Mouse (Mus musculus): ENCODE results near the gene Dcbld1. TPM values are rescaled to one million over a fixed set of nuclear protein-coding genes. Genes with fewer than 3 reads are reported as not detected.

Dcbld1 gene
- total and polyA plus RNA-seq, 2 experiments, result 2.3 to 3.1 TPM

DNA sequence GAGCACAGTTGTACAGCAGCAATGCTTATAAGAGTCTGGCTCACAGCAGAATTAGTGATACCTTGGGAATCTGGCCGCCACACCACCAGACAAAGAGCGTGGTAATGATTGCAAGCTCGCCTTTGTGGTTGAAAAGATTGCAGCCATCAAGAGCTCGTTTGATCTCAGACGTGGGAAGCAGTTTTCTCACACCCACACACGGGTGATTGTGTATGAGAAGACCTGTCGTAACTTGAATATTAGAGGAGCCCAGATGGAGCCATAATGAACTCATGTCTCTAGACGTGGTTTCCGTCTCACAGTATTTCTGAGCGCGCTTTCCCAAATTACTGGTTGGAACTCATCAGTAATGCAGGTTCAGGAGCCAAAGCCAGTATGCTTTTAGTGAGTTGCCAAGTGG is 20.0 kb downstream of the Dcbld1 start:
- H3K4me1 ChIP-seq (ENCODE audit: control insufficient read depth, insufficient read depth, low read length), result no peaks in the 10 kb centered on the region
- H3K27ac ChIP-seq (replicated peaks; ENCODE audit: insufficient read depth, low read depth, low read length), result no peak overlapping the region
- H3K27me3 ChIP-seq (ENCODE audit: control insufficient read depth, insufficient read depth, low read length), result no peaks in the 10 kb centered on the region
- DNase-seq (ENCODE audit: extremely low read depth, low read depth, low spot score), result no peak
- H3K79me2 ChIP-seq (ENCODE audit: control insufficient read depth, insufficient read depth, low read length), result peaks cover 29% of the 10 kb centered on the region; the same call in 1 of the 2 replicates
- no peak overlapping the region for H3K9ac ChIP-seq (ENCODE audit: low read depth, low read length)
- H3K36me3 ChIP-seq (ENCODE audit: control insufficient read depth, insufficient read depth, low read length), result no peaks in the 10 kb centered on the region
- no peak overlapping the region for H3K4me3 ChIP-seq (ENCODE audit: insufficient read depth, low read depth, low read length)
- 94% methylated on average over 11 of the region's 11 CpGs for WGBS
- TF ChIP-seq POLR2A (IDR thresholded peaks at IDR 0.05; ENCODE audit: extremely low read depth, insufficient read depth, low read length) (no peak), CTCF (IDR thresholded peaks at IDR 0.05; ENCODE audit: low read depth, low read length) (no peak)

DNA sequence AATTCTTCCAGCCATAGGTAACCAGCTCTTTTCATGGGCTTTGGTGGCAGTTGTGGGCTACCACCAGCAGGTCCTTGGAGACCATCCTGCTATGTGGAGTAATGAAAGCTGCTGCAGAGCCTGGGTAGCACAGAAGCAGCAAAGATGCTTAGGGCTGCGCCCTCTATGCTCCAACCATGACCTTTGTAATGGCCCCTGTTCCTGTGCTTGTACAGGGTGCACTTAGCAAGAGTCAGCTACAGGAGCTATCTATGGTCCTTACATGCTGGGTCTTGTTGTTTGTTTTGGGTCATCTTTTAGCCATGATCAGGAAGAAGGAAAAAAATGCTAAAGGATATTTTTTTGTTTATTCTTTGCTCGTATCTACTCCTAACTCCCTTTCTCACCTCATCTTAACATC is 24.3 kb downstream of the Dcbld1 start:
- DNase-seq (ENCODE audit: extremely low read depth, low read depth, low spot score), result no peak
- no peak overlapping the region for H3K27ac ChIP-seq (replicated peaks; ENCODE audit: insufficient read depth, low read depth, low read length)
- H3K79me2 ChIP-seq (ENCODE audit: control insufficient read depth, insufficient read depth, low read length), result peaks cover 18% of the 10 kb centered on the region; the same call in 1 of the 2 replicates
- 80% methylated on average over 2 of the region's 2 CpGs for WGBS
- no peak for TF ChIP-seq CTCF (IDR thresholded peaks at IDR 0.05; ENCODE audit: low read depth, low read length)
- no peak for TF ChIP-seq POLR2A (IDR thresholded peaks at IDR 0.05; ENCODE audit: extremely low read depth, insufficient read depth, low read length)
- H3K4me3 ChIP-seq (ENCODE audit: insufficient read depth, low read depth, low read length), result no peak overlapping the region
- H3K27me3 ChIP-seq (ENCODE audit: control insufficient read depth, insufficient read depth, low read length), result no peaks in the 10 kb centered on the region
- H3K4me1 ChIP-seq (ENCODE audit: control insufficient read depth, insufficient read depth, low read length), result no peaks in the 10 kb centered on the region
- 0 out of 2 replicates have a peak, but pooled peaks cover 4% of the 10 kb centered on the region for H3K36me3 ChIP-seq (ENCODE audit: control insufficient read depth, insufficient read depth, low read length)
- H3K9ac ChIP-seq (ENCODE audit: low read depth, low read length), result no peak overlapping the region

DNA sequence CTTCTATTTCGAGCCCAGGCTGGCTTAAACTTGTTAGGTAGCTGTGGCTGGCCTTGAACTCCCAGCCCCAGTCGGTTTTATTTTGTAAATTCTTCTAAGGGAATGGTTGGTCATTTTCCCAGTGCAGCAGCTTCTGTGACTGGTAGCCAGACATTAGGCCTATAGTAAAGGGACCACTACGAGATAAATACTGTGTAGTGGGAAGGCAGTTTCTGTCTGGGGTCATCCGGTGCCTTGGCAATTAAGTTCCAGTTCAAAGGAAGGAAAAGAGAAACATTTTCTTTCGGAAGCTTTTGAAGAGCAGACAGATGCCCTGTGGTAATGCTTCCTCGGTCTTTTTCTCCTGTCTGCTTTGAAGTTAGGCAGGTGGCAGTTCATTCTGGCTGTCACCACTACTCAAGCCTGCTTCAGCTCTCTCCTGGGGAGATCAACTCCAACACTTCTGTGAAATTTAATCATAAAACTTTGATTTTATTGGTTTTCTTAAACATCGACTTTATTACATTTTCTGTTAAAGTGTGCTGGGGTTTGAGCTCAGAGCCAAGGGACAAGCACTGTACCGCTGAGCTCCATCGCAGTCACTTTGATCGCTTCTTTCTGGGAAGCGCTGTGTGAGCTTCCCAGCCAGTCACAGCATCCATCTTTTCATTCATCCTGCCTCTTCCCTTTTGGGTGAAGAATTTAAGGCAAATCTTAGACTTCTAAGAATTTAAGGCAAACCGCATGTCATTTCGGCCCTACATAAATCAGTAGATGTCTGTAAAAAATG is 24.9 kb downstream of the Dcbld1 start:
- DNase-seq (ENCODE audit: extremely low read depth, low read depth, low spot score), result no peak
- H3K79me2 ChIP-seq (ENCODE audit: control insufficient read depth, insufficient read depth, low read length), result peaks cover 12% of the 10 kb centered on the region; the same call in 1 of the 2 replicates
- H3K27me3 ChIP-seq (ENCODE audit: control insufficient read depth, insufficient read depth, low read length), result no peaks in the 10 kb centered on the region
- H3K27ac ChIP-seq (replicated peaks; ENCODE audit: insufficient read depth, low read depth, low read length), result no peak overlapping the region
- H3K4me1 ChIP-seq (ENCODE audit: control insufficient read depth, insufficient read depth, low read length), result no peaks in the 10 kb centered on the region
- H3K36me3 ChIP-seq (ENCODE audit: control insufficient read depth, insufficient read depth, low read length), result 0 out of 2 replicates have a peak, but pooled peaks cover 4% of the 10 kb centered on the region
- H3K9ac ChIP-seq (ENCODE audit: low read depth, low read length), result no peak overlapping the region
- H3K4me3 ChIP-seq (ENCODE audit: insufficient read depth, low read depth, low read length), result no peak overlapping the region
- TF ChIP-seq CTCF (IDR thresholded peaks at IDR 0.05; ENCODE audit: low read depth, low read length) (no peak), POLR2A (IDR thresholded peaks at IDR 0.05; ENCODE audit: extremely low read depth, insufficient read depth, low read length) (no peak)
- WGBS, result 76% methylated on average over 13 of the region's 13 CpGs

DNA sequence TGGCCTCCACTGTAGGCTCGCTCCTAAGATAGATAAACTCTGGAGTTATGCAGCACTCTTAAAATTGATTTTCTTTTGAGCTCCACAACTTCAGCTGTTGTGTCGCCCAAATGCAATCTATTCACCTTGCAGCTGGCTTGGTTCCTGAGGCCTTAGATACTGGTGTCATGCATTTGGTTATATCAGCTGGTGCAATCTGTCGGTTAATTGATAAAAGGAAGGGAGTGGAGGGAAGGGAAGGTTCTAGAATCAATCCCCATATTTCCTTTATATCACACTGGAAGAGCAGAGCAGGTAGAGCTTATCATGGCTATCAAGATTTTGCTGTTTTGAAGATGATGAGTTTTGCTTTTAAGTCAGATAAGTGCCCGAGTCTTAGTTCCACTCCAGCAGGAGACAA is 26.8 kb downstream of the Dcbld1 start:
- Histone ChIP-seq H3K79me2 (ENCODE audit: control insufficient read depth, insufficient read depth, low read length) (peaks cover 4% of the 10 kb centered on the region; the same call in 1 of the 2 replicates), H3K27me3 (ENCODE audit: control insufficient read depth, insufficient read depth, low read length) (no peaks in the 10 kb centered on the region), H3K27ac (replicated peaks; ENCODE audit: insufficient read depth, low read depth, low read length) (no peak overlapping the region), H3K4me1 (ENCODE audit: control insufficient read depth, insufficient read depth, low read length) (no peaks in the 10 kb centered on the region), H3K36me3 (ENCODE audit: control insufficient read depth, insufficient read depth, low read length) (peaks cover 8% of the 10 kb centered on the region; the same call in 1 of the 2 replicates), H3K9ac (ENCODE audit: low read depth, low read length) (no peak overlapping the region), H3K4me3 (ENCODE audit: insufficient read depth, low read depth, low read length) (no peak overlapping the region)
- DNase-seq (ENCODE audit: extremely low read depth, low read depth, low spot score), result no peak
- 79% methylated on average over 4 of the region's 4 CpGs for WGBS
- TF ChIP-seq CTCF (IDR thresholded peaks at IDR 0.05; ENCODE audit: low read depth, low read length), result no peak
- no peak for TF ChIP-seq POLR2A (IDR thresholded peaks at IDR 0.05; ENCODE audit: extremely low read depth, insufficient read depth, low read length)

DNA sequence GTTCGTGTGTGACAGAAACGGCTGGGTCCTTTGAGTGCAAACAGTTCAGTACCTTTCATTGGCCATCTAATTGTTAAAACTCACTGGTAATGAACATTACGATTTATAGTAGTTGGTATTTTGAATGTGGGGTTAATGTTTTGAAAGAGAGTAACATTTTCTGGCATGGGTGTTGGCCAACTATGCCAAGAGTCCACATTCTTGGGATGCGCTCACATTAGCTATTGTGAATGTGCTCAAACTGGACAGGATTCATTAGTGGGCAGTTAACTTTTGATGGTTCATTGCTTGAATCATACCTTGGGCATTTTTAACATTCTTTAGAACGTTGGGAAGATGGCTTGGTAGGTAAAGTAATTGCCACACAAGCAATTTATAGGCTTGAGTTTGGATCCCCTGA is 30.7 kb downstream of the Dcbld1 start:
- peaks cover 3% of the 10 kb centered on the region; the same call in 1 of the 2 replicates for H3K79me2 ChIP-seq (ENCODE audit: control insufficient read depth, insufficient read depth, low read length)
- no peak for DNase-seq (ENCODE audit: extremely low read depth, low read depth, low spot score)

DNA sequence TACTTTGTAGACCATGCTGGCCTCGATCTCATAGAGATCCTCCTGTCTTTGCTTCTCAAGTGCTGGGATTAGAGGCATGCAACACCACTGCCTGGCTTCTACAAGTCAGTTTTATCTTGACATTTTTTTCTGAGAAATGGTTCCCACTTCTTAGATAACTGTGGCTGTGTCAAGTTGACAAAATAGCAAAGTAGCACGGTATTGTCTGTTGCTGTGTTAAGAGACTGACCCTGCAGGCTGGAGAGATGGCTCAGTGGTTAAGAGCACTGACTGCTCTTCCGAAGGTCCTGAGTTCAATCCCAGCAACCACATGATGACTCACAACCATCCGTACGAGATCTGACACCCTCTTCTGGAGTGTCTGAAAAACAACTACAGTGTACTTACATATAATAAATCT is 35.5 kb downstream of the Dcbld1 start:
- DNase-seq (ENCODE audit: extremely low read depth, low read depth, low spot score), result no peak
- peaks cover 3% of the 10 kb centered on the region; the same call in 1 of the 2 replicates for H3K79me2 ChIP-seq (ENCODE audit: control insufficient read depth, insufficient read depth, low read length)
- H3K4me1 ChIP-seq (ENCODE audit: control insufficient read depth, insufficient read depth, low read length), result peaks cover 4% of the 10 kb centered on the region; the same call in 1 of the 2 replicates
- H3K27me3 ChIP-seq (ENCODE audit: control insufficient read depth, insufficient read depth, low read length), result no peaks in the 10 kb centered on the region
- peaks cover 4% of the 10 kb centered on the region; the same call in 1 of the 2 replicates for H3K36me3 ChIP-seq (ENCODE audit: control insufficient read depth, insufficient read depth, low read length)
- H3K27ac ChIP-seq (replicated peaks; ENCODE audit: insufficient read depth, low read depth, low read length), result no peak overlapping the region
- 92% methylated on average over 5 of the region's 5 CpGs for WGBS
- no peak overlapping the region for H3K4me3 ChIP-seq (ENCODE audit: insufficient read depth, low read depth, low read length)
- TF ChIP-seq CTCF (IDR thresholded peaks at IDR 0.05; ENCODE audit: low read depth, low read length) (no peak), POLR2A (IDR thresholded peaks at IDR 0.05; ENCODE audit: extremely low read depth, insufficient read depth, low read length) (no peak)
- H3K9ac ChIP-seq (ENCODE audit: low read depth, low read length), result no peak overlapping the region

More for the DNA sequence above, 30.7 kb downstream of the Dcbld1 start:
- Histone ChIP-seq H3K27ac (replicated peaks; ENCODE audit: insufficient read depth, low read depth, low read length) (no peak overlapping the region), H3K27me3 (ENCODE audit: control insufficient read depth, insufficient read depth, low read length) (no peaks in the 10 kb centered on the region), H3K9ac (ENCODE audit: low read depth, low read length) (no peak overlapping the region), H3K4me1 (ENCODE audit: control insufficient read depth, insufficient read depth, low read length) (no peaks in the 10 kb centered on the region), H3K4me3 (ENCODE audit: insufficient read depth, low read depth, low read length) (no peak overlapping the region), H3K36me3 (ENCODE audit: control insufficient read depth, insufficient read depth, low read length) (peaks cover 8% of the 10 kb centered on the region; the same call in 1 of the 2 replicates)
- TF ChIP-seq POLR2A (IDR thresholded peaks at IDR 0.05; ENCODE audit: extremely low read depth, insufficient read depth, low read length) (no peak), CTCF (IDR thresholded peaks at IDR 0.05; ENCODE audit: low read depth, low read length) (no peak)
- 91% methylated on average over 5 of the region's 5 CpGs for WGBS
